In genomic region chr15:83563327-83563856, GRCm38 (mm10) we compare ENCODE assay signal across 8 mouse cellular contexts. TPM values are rescaled to one million over a fixed set of nuclear protein-coding genes. Genes with fewer than 3 reads are reported as not detected.
DNase-seq lines count a peak whose midpoint lies in the region; ATAC-seq lines count a peak whose summit lies in the region.

Tspo (plus strand) TSS chr15:83563592.
Mcat (minus strand) TSS chr15:83563787.

- H3K4me1 ChIP-seq in embryonic facial prominence, embryonic 13.5 days, result peaks cover 23% of the 10 kb centered on the region
- H3K4me1 ChIP-seq in heart, embryonic 12.5 days (replicated peaks), result peaks cover 28% of the 10 kb centered on the region
- peaks cover 16% of the 10 kb centered on the region for H3K4me1 ChIP-seq in kidney, embryonic 15.5 days

- peak within 1 kb of the TSS; percentile 95 for H3K4me2 ChIP-seq in embryonic facial prominence, embryonic 13.5 days
- peak within 1 kb of the TSS; percentile 99 for H3K4me2 ChIP-seq in heart, embryonic 12.5 days
- peak within 1 kb of the TSS; percentile 98 for H3K4me2 ChIP-seq in kidney, embryonic 15.5 days

- H3K9me3 ChIP-seq in embryonic facial prominence, embryonic 13.5 days, result no peaks in the 10 kb centered on the region
- H3K9me3 ChIP-seq in heart, embryonic 12.5 days (replicated peaks), result no peaks in the 10 kb centered on the region
- H3K9me3 ChIP-seq in kidney, embryonic 15.5 days (replicated peaks), result no peaks in the 10 kb centered on the region

- H3K4me3 ChIP-seq in embryonic facial prominence, embryonic 13.5 days, result peak within 1 kb of the TSS; percentile 48
- peak within 1 kb of the TSS; percentile 67 for H3K4me3 ChIP-seq in heart, embryonic 12.5 days
- H3K4me3 ChIP-seq in kidney, embryonic 15.5 days (replicated peaks), result peak within 1 kb of the TSS; percentile 51

- peak within 1 kb of the TSS; percentile 75 for H3K9ac ChIP-seq in embryonic facial prominence, embryonic 13.5 days
- peak within 1 kb of the TSS; percentile 89 for H3K9ac ChIP-seq in heart, embryonic 12.5 days
- H3K9ac ChIP-seq in kidney, embryonic 15.5 days, result peak within 1 kb of the TSS; percentile 65

- DNase-seq in layer of hippocampus, adult 8-10 months (ENCODE audit: low spot score in 2 of 2), result no peak
- no peak for DNase-seq in layer of hippocampus, postnatal 25 days (ENCODE audit: extremely low spot score in 1 of 2, low spot score in 1 of 2)
- peak; percentile 78 for DNase-seq in lung, postnatal 25 days (ENCODE audit: low spot score)
- peak; percentile 78 for DNase-seq in spleen, adult 12 weeks (ENCODE audit: low spot score)
- DNase-seq in layer of hippocampus, adult 9-10 months (ENCODE audit: low spot score), result no peak

- H3K36me3 ChIP-seq in embryonic facial prominence, embryonic 13.5 days, result no peaks in the 10 kb centered on the region
- H3K36me3 ChIP-seq in heart, embryonic 12.5 days, result no peaks in the 10 kb centered on the region
- H3K36me3 ChIP-seq in kidney, embryonic 15.5 days, result no peaks in the 10 kb centered on the region

- H3K27me3 ChIP-seq in embryonic facial prominence, embryonic 13.5 days, result 0 out of 2 replicates have a peak, but pooled peaks cover 3% of the 10 kb centered on the region
- no peaks in the 10 kb centered on the region for H3K27me3 ChIP-seq in heart, embryonic 12.5 days (replicated peaks)
- no peaks in the 10 kb centered on the region for H3K27me3 ChIP-seq in kidney, embryonic 15.5 days

- peak within 1 kb of the TSS; percentile 69 for H3K27ac ChIP-seq in embryonic facial prominence, embryonic 13.5 days
- H3K27ac ChIP-seq in heart, embryonic 12.5 days (ENCODE audit: poor library complexity, severe bottlenecking), result peak within 1 kb of the TSS; percentile 71
- H3K27ac ChIP-seq in kidney, embryonic 15.5 days, result peak within 1 kb of the TSS; percentile 68

- WGBS in embryonic facial prominence, embryonic 13.5 days, result 1% methylated on average over 28 of the region's 28 CpGs
- under 1% methylated on average over 28 of the region's 28 CpGs for WGBS in heart, embryonic 12.5 days
- under 1% methylated on average over 28 of the region's 28 CpGs for WGBS in kidney, embryonic 15.5 days

- peak; percentile 60 for ATAC-seq in embryonic facial prominence, embryonic 13.5 days (ENCODE audit: insufficient number of reproducible peaks, insufficient read depth, low FRiP score, low TSS enrichment, low read depth)
- ATAC-seq in heart, embryonic 12.5 days (ENCODE audit: insufficient number of reproducible peaks, low FRiP score), result peak; percentile 83
- ATAC-seq in kidney, embryonic 15.5 days (replicated peaks; ENCODE audit: low FRiP score), result peak; percentile 68

RNA-seq across cellular contexts. Expression of gene Tspo, which starts in this region (rescaled TPM):
- 10 to 100 TPM in 2 of 4 experiments, 1 to 10 TPM in 2; 7.0 to 23.0 (median 12.5) TPM for total RNA-seq in layer of hippocampus, adult 8-10 months (2022)
- 1 to 10 TPM; 3.5 to 4.6 TPM for total RNA-seq in layer of hippocampus, postnatal 25 days (2021)
- polyA plus RNA-seq in embryonic facial prominence, embryonic 13.5 days (2015; fragmentation: Nextera tagmentation; extraction: Ambion mirVana), result 38.1 and 44.5 TPM in 2 replicates
- 119 and 125 TPM in 2 replicates for polyA plus RNA-seq in heart, embryonic 12.5 days (2016; fragmentation: Nextera tagmentation; extraction: Ambion mirVana)
- 69.2 and 77.2 TPM in 2 replicates for polyA plus RNA-seq in kidney, embryonic 15.5 days (2015; fragmentation: Nextera tagmentation; extraction: Ambion mirVana)

RNA-seq across cellular contexts. Expression of gene Mcat, which starts in this region (rescaled TPM):
- total RNA-seq in layer of hippocampus, adult 8-10 months (2022), result 10 to 100 TPM; 24.6 to 28.3 (median 26.9) TPM
- total RNA-seq in layer of hippocampus, postnatal 25 days (2021), result 10 to 100 TPM; 26.3 to 29.5 TPM
- polyA plus RNA-seq in embryonic facial prominence, embryonic 13.5 days (2015; fragmentation: Nextera tagmentation; extraction: Ambion mirVana), result 39.2 and 41.8 TPM in 2 replicates
- 34.4 and 34.8 TPM in 2 replicates for polyA plus RNA-seq in heart, embryonic 12.5 days (2016; fragmentation: Nextera tagmentation; extraction: Ambion mirVana)
- polyA plus RNA-seq in kidney, embryonic 15.5 days (2015; fragmentation: Nextera tagmentation; extraction: Ambion mirVana), result 35.1 and 36.6 TPM in 2 replicates

Comparison
In these comparisons a context has a peak if more than half of its experiments do, and no peak if none do; other contexts are left out.
1. DNase-seq: peak in lung, postnatal 25 days (single experiment) and spleen, adult 12 weeks (single experiment); none in layer of hippocampus, adult 8-10 months (0 of 2), layer of hippocampus, postnatal 25 days (0 of 2) and layer of hippocampus, adult 9-10 months (single experiment).
2. Peak in every context shown above with its lines, with median percentiles within 50 percentile points of each other: ATAC-seq, H3K27ac ChIP-seq, H3K4me2 ChIP-seq, H3K4me3 ChIP-seq and H3K9ac ChIP-seq.